Mouse (Mus musculus) large intestine, adult 2 months (tissue): ENCODE results near the gene Syt17. TPM values are rescaled to one million over a fixed set of nuclear protein-coding genes. Genes with fewer than 3 reads are reported as not detected.

Experiments used
- DNase-seq: peaks from one replicate; pipeline ENCODE4 v3.0.0-alpha.2; 2012; ENCODE audit warnings: low read depth, low spot score
- WGBS: fragments of 180-500 bp; shearing (Covaris S2); methylation state at CpG from one replicate; pipeline ENCODE4 v1.1.7; 2018; 5-methylcytosine and 5-hydroxymethylcytosine counted together
- polyA plus RNA-seq: library from polyadenylated mRNA; depleted of rRNA; stranded (reverse); fragments of >200 nt; gene quantifications from 2 replicates; pipeline ENCODE4 v1.2.3, GENCODE M21; 2012

The Syt17 gene
- polyA plus RNA-seq, 1 experiment: 2.7 TPM

DNA sequence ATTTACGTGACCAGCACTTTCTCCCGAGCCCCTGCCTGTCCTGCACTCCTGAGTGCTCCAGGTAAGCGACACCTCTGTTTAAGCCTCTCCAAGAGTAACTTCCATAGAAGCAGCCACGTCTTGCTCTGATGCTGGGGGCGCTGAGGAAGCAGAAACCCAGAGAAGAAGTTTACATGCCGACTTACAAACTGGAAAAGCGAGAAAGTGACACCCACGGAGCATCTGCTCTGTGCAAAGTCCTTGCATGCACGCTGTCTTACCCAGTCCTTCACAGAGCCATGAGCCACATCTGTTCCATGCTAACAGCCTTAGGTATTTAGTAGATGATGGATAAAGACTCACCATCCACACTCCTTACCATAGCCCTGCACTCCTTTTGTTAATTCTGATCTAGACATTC lies 48.3 kb downstream of the Syt17 start:
- WGBS: 83% methylated on average over 9 of the region's 9 CpGs
- DNase-seq: no peak

DNA sequence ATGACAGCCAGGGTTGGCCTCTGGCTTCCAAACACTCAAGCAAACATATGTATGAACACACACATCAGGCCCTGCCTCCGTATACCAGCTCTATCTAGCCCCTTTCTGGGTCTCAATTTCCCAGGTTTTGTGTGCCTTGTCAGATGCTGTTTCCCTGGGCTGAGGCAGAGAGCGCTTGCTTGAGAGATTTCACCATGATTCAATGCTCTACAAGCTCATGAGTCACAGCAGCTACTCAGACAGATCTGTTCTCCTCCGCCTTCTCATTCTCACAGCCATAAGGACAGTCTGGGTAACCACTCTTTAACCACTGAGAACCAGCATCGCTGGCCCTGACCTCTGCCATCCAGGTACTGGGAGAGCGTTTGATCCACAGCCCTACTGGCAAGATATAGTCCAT lies 57.3 kb downstream of the Syt17 start:
- no peak for DNase-seq
- WGBS: 92% methylated on average over 5 of the region's 5 CpGs

DNA sequence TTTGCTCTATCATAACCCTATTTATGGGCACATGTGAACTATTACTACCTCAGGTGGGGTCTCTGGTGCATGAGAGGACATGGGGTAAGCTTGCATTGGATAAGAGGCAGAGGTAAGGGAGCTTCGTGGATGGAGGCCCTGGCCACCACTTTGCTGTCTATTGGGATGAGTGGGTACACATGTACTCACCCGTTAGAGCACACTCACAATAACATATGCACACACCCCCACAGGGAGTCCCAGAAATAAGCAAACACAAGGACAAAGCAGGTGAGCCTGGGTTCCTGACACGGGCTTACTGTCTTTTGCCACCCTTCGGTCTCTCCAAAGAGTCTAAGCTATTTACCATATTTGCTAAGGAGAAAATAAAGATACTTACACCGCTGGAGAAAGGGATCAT lies 67.0 kb downstream of the Syt17 start:
- 91% methylated on average over 5 of the region's 5 CpGs for WGBS
- DNase-seq: no peak

DNA sequence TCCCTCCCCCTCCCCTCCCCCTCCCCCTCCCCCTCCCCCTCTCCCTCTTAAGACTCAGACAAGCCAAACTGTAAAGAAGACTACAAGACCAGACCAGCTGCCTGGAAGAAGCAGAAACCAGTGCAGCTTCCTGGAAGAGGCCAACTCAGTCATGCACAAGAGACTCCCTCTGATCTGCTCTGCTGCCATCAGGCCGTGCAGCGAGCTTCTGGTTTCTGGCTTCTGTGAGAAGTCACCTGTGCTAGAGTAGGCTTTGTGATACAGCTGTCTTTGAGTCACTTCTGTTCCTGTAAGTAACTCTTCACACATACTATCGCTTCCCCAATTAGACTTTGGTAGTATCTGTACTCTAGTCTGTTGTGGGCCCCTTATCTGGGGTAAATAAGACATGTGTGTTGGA lies 68.0 kb downstream of the Syt17 start:
- DNase-seq: no peak
- 81% methylated on average over 3 of the region's 3 CpGs for WGBS

DNA sequence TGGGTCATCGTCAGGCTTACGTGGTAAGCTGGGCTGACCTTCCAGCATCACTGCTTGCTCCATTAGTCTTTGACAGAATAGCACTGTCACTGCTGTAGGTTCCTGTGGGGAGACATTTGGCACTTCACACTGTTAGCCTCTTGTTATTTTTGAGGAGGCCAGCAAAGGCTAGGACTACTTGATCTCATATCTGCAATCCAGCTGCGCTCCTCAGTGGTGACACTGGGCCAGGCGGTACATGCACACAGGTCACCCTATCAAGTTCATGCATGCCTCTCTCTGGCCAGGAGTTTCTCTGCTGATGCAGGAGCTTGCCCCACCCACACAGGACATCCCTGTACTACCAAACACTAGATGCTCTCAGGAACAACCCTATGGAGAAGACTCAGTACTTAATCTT lies 71.4 kb downstream of the Syt17 start:
- DNase-seq: no peak
- 93% methylated on average over 4 of the region's 4 CpGs for WGBS

DNA sequence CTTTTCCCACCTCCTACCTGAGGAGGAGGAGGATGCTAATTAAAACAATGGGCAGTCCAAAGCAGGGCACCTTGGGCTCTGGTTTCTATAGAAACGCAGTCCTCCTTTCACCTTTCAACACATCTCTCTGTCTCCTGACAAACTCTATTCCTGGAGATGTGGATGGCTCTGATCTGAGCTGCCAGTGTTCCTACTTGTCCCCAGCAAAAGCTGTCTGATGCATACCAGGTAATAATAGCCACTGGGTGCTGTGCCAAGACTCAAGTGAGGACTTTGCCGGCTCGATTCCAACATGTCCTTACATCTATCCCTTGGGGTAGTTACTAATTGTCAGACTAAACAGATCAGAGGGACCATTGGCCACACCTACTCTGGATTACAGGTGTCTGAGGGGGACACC lies 72.7 kb downstream of the Syt17 start:
- DNase-seq: no peak
- 58% methylated on average over 3 of the region's 3 CpGs for WGBS

DNA sequence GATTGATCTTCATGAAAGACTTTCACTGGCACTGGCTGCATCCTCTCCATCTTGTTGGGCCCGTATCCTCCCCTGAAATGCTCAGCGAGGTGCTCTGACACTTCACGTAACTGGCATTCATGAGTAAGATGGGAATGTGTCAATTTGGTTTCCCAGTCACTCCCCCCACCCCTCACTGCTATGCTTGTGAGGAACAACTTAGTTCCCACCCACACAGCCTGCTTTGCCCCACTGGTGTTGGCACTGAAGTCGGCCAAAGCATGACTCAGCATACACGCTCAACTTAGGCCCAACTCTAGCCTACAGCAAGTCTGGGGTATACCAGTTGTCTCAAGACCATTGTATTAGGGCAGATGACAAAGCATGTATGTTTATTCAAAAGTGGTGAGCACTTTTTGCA lies 76.7 kb downstream of the Syt17 start:
- no peak for DNase-seq
- WGBS: 94% methylated on average over 5 of the region's 5 CpGs

DNA sequence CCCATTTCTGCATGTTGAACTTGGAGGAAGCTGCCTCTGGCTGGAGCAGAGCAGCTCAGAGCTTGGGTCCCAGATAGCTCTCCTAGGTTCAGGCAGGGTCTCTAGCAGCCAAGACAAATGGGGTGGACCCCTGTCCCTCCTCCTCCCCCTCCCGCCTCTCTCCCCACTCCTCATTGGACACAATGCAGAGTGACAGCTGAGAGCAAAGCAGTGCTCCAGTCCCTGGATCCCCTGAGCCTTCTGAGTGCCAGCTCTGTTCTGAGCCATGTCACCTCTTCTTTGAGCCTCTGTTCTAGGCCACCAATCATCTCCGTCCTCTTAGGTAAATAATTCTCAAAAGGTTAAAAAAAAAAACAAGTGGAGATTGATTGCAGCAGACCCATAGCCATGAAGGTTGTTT lies 78.3 kb downstream of the Syt17 start:
- WGBS: 65% methylated on average over 2 of the region's 2 CpGs
- no peak for DNase-seq

DNA sequence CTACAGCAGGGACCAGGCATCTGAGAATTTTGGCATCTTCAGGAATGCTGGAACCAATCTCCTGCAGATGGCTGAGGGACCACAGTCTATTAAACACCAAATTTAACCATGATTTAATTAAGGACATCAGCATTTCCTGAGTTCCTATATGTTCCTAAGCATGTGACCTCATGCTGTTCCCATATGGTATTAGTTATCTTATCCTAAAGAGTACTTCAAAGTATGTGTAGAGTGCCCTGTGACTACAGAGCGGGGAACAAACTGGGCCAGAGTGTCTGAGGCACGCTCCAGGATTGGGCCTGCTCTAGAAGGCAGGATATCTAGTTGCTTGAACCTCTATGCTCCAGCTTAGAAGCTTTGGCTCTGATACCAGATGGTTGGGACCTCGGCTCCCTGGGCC lies 82.1 kb downstream of the Syt17 start:
- 93% methylated on average over 3 of the region's 3 CpGs for WGBS
- no peak for DNase-seq

DNA sequence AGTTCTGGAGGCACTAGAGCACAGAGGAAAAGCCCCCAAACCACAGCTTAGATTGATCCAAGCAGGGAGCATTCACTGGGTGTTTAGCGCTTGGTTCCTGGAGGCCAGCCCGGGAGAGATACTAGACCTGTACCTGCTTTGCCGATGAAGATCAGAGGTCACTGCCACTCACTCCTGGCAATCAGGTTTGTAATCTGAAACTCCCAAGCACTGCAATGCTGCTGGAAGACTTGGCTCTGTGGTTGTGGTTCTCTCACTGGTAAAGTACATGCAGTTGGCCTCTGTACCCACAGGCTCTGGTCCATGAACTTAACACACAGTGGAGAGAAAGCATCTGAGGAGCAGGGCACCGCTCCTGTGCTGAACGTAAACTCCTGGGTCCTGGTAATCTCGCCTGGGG lies 82.8 kb downstream of the Syt17 start:
- no peak for DNase-seq
- 51% methylated on average over 6 of the region's 6 CpGs for WGBS

DNA sequence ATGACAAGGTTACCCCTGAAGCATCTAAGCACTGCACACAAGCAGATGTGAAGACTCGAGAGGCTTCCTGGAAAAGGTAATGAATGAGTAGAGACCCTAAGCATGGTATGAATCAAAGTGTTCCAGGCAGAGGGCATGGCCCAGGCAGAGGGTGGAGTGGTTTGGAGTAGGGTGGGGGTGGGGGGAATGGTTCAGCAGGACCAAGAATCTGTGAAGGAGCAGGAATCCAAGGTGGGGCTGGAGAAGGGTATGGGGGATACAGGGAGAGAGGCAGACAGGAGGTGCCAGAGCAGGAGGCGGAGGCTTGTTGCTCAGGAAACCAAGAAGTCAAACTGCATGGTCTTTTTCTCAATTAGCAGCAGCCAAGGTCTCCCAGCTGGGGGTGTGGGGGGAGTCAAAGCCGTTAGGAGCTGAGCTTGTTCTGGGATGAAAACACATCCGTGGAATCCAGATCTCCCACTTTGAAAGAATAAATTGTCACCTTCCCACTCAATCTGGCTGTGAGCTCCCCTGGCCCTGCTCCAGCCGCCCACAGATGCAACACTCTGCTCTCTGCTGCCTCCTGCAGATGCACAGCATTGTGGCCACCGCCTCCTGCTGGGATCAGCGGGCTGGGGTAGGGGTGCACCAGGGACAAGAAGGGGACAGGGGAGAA lies 83.5 kb downstream of the Syt17 start:
- WGBS: 54% methylated on average over 7 of the region's 7 CpGs
- no peak for DNase-seq

DNA sequence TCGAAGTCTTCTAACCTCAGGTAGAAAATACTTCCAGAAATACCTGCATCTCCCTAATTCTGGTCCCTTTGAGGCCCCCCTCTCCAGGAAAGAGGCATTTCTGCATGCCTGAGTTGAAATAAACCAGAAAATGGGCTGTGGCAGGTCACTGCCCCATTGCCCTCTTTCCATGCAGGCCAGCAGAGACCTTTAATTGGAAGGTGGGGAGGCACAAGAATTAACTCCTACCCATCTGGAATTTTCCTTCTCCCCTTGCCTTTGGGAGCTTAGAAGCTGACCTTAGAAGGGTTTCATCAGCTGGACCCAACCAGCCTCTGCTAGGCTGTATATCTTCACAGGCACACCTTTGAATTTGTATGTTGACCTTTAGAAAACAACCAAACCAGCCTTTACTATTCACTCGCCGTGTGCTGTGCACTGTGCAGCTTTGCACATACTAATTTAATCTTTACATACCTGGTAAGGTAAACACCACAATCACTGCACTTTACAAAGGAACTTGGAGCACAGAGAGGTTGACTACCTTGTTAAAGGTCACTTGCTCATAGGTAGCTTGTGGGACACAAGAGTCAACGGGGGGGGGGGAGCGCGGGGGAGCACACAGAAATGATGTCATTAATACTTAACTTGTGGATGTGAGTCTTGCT lies 84.3 kb downstream of the Syt17 start:
- no peak for DNase-seq
- WGBS: 66% methylated on average over 6 of the region's 6 CpGs

DNA sequence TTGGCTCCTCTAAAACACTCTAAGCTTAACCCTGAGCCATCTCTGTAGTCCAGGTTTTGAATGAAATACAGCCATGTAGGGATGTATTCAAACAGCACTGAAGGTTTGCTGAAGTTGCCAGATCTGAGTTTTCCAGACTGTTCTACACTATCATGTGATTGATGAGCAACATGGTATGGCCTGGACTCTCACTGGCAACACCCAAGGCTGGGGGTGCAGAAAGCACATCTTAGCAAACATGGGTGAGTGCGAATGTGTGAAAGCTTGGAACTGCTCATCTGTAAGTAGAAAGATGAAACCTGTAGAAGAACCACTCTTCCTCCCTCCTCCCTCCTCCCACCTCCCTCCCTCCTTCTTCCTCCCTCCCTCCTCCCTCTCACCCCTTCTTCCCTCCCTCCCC lies 85.1 kb downstream of the Syt17 start:
- DNase-seq: no peak
- 77% methylated on average over 1 of the region's 1 CpGs for WGBS

DNA sequence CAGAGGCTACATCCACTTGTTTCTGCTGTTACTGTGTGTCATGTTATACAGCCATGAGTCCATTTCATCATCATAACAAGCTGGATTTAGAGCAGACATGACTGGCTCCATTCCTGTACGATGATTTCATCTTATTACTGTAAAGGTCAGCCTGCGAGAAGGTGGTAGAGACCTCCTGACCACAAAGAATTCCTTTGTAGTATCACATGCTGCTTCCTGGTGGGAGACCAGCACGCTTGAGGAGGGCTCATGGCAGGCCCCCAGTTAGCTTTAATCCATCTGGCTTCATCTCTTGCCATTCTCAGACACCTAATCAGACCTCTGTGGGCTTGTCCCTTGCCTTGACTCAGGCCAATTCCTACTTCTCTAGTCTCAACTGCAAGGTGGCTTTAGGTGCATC lies 85.8 kb downstream of the Syt17 start:
- WGBS: 63% methylated on average over 3 of the region's 3 CpGs

DNA sequence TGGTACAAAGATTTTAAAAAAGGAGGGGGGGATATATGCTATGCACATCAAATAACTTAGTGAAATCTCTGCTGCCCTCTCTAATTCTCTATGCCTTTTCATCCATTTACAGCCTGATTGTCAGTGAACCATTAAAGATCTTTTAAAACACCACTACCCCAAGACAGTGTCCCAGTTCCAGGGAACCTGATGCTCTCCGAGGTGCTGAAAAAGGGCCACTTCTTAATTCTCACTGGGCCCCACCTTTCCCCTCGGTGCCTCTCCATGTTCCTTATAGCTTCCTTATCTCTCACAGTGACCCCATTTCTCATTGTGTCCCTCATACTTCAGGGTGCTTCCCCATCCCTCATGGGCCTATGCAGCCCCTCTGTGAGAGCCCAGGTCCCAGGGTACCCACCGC lies 89.0 kb downstream of the Syt17 start:
- no peak for DNase-seq
- WGBS: 39% methylated on average over 3 of the region's 3 CpGs

More for the DNA sequence above, 85.8 kb downstream of the Syt17 start:
- DNase-seq: no peak

DNA sequence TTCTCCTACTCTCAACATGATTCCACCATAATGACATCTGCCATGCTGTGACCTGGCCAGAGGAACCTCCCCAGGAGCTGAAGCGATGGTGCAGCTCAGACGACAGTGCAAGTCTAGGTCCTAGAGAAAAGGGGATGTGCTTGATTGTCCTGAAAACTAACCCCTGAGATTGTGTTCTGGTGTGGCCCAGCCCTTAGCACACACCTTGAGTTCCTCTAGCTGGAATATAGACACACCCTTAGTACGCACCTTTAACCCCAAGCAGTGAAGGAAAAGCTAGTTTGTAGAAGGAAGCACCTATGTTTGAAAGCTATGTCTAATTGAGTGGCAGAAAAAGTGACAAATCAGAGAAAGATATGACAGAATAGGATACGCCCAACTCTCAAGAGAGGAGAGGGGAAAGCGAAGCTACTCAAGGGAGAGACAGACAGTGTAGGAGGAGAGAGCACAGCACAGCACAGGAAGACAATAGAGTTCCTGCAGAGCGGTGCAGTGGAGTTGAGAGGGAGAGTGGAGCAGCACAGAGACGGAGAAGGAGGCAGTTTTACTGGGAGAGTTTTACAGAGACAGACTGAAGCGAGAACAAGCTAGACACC lies 91.5 kb downstream of the Syt17 start:
- WGBS: 66% methylated on average over 8 of the region's 8 CpGs

DNA sequence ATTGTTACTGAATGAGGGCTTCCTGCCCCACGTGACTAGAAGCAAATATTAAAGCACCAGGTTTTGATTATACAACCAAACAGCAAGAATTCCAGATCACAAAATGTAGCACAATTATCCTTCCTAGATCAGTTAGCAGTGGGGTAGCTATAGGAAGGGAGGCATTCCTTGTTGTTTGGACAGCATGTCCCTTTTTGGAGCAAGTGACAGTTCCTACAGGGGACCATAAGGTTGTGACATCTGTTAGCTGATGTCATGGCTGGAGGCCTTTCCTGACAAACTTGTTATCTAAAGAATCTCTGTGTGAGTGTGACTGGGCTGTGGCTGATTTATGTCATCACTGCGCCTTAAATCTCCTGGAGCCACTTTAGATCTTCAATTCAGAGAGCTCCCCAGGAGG lies 97.2 kb downstream of the Syt17 start:
- no peak for DNase-seq
- 77% methylated on average over 2 of the region's 2 CpGs for WGBS

More for the DNA sequence above, 91.5 kb downstream of the Syt17 start:
- peak; percentile 37 for DNase-seq

DNA sequence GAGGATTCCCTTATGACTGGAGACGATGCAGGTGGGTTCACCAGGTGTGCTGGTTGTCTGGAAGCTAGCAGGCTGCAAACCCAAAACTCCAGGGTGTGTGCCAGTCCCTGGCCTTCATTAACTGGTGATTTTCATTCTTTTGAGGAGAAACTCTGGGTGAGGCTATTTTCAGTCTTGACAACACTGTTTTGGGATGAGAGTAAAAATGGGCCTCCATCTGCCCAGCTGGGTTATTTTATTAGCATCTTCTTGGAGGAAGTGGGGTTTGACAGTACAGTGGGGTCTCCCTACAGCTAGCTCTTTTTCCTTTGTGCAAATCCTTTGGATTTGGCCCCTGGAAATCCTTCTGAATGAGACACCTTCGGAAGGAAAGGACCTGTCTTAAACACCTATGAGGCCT lies 101.1 kb downstream of the Syt17 start:
- no peak for DNase-seq
- 51% methylated on average over 2 of the region's 2 CpGs for WGBS

DNA sequence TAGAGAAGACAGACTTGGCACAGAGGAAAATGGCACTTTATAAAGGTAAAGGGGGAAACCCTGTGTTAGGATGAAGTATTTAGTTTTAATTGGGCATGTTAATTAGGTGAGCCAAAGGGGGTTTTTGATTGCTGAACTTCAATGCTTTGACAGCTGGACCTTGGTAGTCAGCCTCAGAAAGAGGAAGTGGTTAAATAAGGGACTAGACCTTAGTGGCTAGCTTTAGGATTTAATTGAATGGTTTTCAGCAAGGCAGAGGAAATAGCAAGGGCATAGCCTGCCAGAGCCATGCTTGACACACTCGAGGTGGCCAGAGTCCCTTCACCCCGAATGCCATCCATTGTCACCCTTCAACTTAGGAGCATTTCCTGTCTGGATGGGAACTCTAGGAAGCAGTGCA lies 101.6 kb downstream of the Syt17 start:
- 14% methylated on average over 2 of the region's 2 CpGs for WGBS
- no peak for DNase-seq

DNA sequence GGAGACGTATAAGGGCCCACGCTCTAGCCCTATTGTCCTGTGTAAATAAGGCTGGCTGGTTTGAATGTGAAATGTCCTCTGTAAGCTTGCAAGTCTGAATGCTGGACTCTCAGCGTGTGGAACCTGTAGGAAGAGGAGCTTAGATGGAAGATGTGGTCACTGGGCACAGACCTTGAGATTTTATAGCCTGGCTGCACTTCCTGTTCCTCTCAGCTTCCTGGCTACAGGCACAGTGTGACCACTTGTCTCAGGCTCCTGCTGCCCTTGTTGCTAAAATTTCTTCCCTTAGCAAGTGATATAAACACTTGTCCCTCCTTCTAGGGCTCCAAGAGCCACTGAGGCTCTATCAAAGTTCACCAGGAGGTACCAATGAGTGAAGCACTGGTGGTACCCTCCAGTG lies 102.6 kb downstream of the Syt17 start:
- 78% methylated on average over 3 of the region's 3 CpGs for WGBS
- no peak for DNase-seq

DNA sequence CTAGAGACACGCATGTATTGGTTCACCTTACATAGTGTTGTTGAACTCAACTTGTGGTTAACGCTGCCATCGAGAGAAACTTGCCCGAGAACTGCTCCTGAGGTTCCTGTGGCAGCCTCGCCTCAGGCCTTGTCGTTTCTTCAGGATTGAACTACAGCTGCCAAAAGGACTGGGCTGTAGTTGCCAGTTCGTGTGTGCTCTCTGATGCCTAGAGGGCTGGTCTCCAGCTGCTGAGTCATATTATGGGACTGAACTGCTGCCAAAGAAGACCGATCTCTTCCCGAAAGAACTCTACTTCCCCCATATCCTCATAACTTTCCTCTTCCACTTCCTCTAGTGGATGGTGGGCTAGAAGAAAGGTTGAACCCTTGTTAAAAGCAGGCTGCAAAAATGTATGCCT lies 103.3 kb downstream of the Syt17 start:
- 31% methylated on average over 9 of the region's 9 CpGs for WGBS
- no peak for DNase-seq
